Mouse (Mus musculus): Measurements from ENCODE around the gene Ung. TPM values are rescaled to one million over a fixed set of nuclear protein-coding genes. Genes with fewer than 3 reads are reported as not detected.

Gene Ung
- polyA plus RNA-seq, 1 experiment from 2014 or later: 44.6 TPM

- WGBS: 82% methylated on average over 1 of the region's 1 CpGs
- H3K36me3 ChIP-seq (ENCODE audit: control insufficient read depth, insufficient read depth, low read length): peaks cover 32% of the 10 kb centered on the region
Measured at GRCm38 (mm10) chr5:114102807-114103206, 27.4 kb upstream of the Ung start.

GRCm38 (mm10) chr5:114106391-114106935 lies 23.7 kb upstream of the Ung start:
- Histone ChIP-seq H3K4me1 (ENCODE audit: control insufficient read depth, insufficient read depth, low read length) (peaks cover 3% of the 10 kb centered on the region; the same call in 1 of the 2 replicates), H3K36me3 (ENCODE audit: control insufficient read depth, insufficient read depth, low read length) (peaks cover 68% of the 10 kb centered on the region), H3K27ac (ENCODE audit: low read depth, low read length) (no peak overlapping the region), H3K9ac (ENCODE audit: low read depth, low read length) (no peak overlapping the region), H3K9me3 (ENCODE audit: control insufficient read depth, low read length) (no peaks in the 10 kb centered on the region), H3K4me2 (replicated peaks; ENCODE audit: low read depth, low read length) (no peak overlapping the region), H3K4me3 (ENCODE audit: low read length) (no peak overlapping the region), H3K27me3 (ENCODE audit: control insufficient read depth, insufficient read depth, low read length) (no peaks in the 10 kb centered on the region)
- WGBS: 44% methylated on average over 16 of the region's 16 CpGs
- ATAC-seq (ENCODE audit: low FRiP score, low TSS enrichment): no peak

More at GRCm38 (mm10) chr5:114102807-114103206, 27.4 kb upstream of the Ung start:
- Histone ChIP-seq H3K27ac (ENCODE audit: low read depth, low read length) (no peak overlapping the region), H3K4me3 (ENCODE audit: low read length) (no peak overlapping the region), H3K9ac (ENCODE audit: low read depth, low read length) (no peak overlapping the region), H3K4me1 (ENCODE audit: control insufficient read depth, insufficient read depth, low read length) (peaks cover 12% of the 10 kb centered on the region), H3K27me3 (ENCODE audit: control insufficient read depth, insufficient read depth, low read length) (no peaks in the 10 kb centered on the region; the same call in 1 of the 2 replicates), H3K4me2 (replicated peaks; ENCODE audit: low read depth, low read length) (no peak overlapping the region), H3K9me3 (ENCODE audit: control insufficient read depth, low read length) (no peaks in the 10 kb centered on the region)
- ATAC-seq (ENCODE audit: low FRiP score, low TSS enrichment): no peak

DNA sequence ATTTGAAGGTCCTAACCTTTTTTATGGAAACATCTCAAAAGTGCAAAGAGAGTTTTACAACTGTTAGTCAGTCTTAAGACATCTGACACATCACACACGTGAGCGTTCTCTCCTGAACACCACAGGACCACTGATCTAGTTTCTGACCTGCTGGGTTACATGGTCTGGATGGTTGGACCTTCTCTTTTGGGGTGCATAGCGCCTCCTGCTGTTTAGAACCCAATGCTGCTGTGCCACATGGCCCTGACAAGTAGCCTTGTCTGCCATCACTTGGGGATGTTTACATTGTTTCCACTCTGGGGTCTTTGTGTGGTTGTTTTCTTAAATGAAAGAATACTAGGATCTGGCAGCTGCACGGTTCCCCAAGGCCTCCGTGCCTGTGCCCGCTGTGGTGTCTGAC lies 16.9 kb upstream of the Ung start:
- no peak overlapping the region for H3K4me3 ChIP-seq (ENCODE audit: low read length)
- no peak overlapping the region for H3K4me2 ChIP-seq (replicated peaks; ENCODE audit: low read depth, low read length)
- ATAC-seq (ENCODE audit: low FRiP score, low TSS enrichment): no peak
- no peak overlapping the region for H3K9ac ChIP-seq (ENCODE audit: low read depth, low read length)
- 86% methylated on average over 6 of the region's 6 CpGs for WGBS
- H3K27ac ChIP-seq (ENCODE audit: low read depth, low read length): no peak overlapping the region
- peaks cover 73% of the 10 kb centered on the region for H3K36me3 ChIP-seq (ENCODE audit: control insufficient read depth, insufficient read depth, low read length)
- H3K4me1 ChIP-seq (ENCODE audit: control insufficient read depth, insufficient read depth, low read length): no peaks in the 10 kb centered on the region
- H3K27me3 ChIP-seq (ENCODE audit: control insufficient read depth, insufficient read depth, low read length): no peaks in the 10 kb centered on the region
- no peaks in the 10 kb centered on the region for H3K9me3 ChIP-seq (ENCODE audit: control insufficient read depth, low read length)

- ATAC-seq (ENCODE audit: low FRiP score, low TSS enrichment): no peak
- H3K9me3 ChIP-seq (ENCODE audit: control insufficient read depth, low read length): no peaks in the 10 kb centered on the region
- H3K36me3 ChIP-seq (ENCODE audit: control insufficient read depth, insufficient read depth, low read length): peaks cover 64% of the 10 kb centered on the region
- H3K9ac ChIP-seq (ENCODE audit: low read depth, low read length): no peak overlapping the region
- no peak overlapping the region for H3K4me3 ChIP-seq (ENCODE audit: low read length)
- no peaks in the 10 kb centered on the region for H3K27me3 ChIP-seq (ENCODE audit: control insufficient read depth, insufficient read depth, low read length)
- H3K4me1 ChIP-seq (ENCODE audit: control insufficient read depth, insufficient read depth, low read length): no peaks in the 10 kb centered on the region
- H3K4me2 ChIP-seq (replicated peaks; ENCODE audit: low read depth, low read length): no peak overlapping the region
- WGBS: 86% methylated on average over 5 of the region's 5 CpGs
- no peak overlapping the region for H3K27ac ChIP-seq (ENCODE audit: low read depth, low read length)
Measured at GRCm38 (mm10) chr5:114115030-114115429, 15.2 kb upstream of the Ung start.

GRCm38 (mm10) chr5:114116586-114116985 lies 13.6 kb upstream of the Ung start:
- ATAC-seq (ENCODE audit: low FRiP score, low TSS enrichment): no peak
- WGBS: 77% methylated on average over 7 of the region's 7 CpGs
- H3K36me3 ChIP-seq (ENCODE audit: control insufficient read depth, insufficient read depth, low read length): peaks cover 65% of the 10 kb centered on the region

GRCm38 (mm10) chr5:114119806-114120205 lies 10.4 kb upstream of the Ung start:
- H3K36me3 ChIP-seq (ENCODE audit: control insufficient read depth, insufficient read depth, low read length): peaks cover 69% of the 10 kb centered on the region
- 91% methylated on average over 4 of the region's 4 CpGs for WGBS

More at GRCm38 (mm10) chr5:114116586-114116985, 13.6 kb upstream of the Ung start:
- Histone ChIP-seq H3K9me3 (ENCODE audit: control insufficient read depth, low read length) (no peaks in the 10 kb centered on the region), H3K27ac (ENCODE audit: low read depth, low read length) (no peak overlapping the region), H3K27me3 (ENCODE audit: control insufficient read depth, insufficient read depth, low read length) (no peaks in the 10 kb centered on the region), H3K4me1 (ENCODE audit: control insufficient read depth, insufficient read depth, low read length) (no peaks in the 10 kb centered on the region), H3K9ac (ENCODE audit: low read depth, low read length) (no peak overlapping the region), H3K4me2 (replicated peaks; ENCODE audit: low read depth, low read length) (no peak overlapping the region), H3K4me3 (ENCODE audit: low read length) (no peak overlapping the region)

DNA sequence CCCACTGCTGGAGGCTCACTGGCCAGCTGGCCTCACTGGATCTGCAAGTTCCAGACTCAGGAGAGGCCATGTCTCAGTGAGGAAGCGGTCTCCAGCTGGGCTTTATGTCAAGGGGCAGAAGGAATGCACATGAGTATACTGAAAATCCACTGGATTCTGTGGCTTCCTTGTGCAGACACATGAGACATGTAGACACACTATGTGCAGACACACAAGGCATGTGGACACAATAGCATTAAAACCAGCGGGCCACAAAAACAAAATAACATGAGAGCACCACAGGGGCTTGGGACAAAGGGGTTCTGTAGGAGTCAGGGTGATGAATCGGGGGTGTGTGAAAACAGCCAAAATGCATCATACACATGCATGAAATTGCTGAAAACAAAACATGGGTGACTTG lies 4.2 kb upstream of the Ung start:
- Histone ChIP-seq H3K36me3 (ENCODE audit: control insufficient read depth, insufficient read depth, low read length) (peaks cover 37% of the 10 kb centered on the region), H3K9me3 (ENCODE audit: control insufficient read depth, low read length) (no peaks in the 10 kb centered on the region), H3K4me1 (ENCODE audit: control insufficient read depth, insufficient read depth, low read length) (no peaks in the 10 kb centered on the region), H3K4me3 (ENCODE audit: low read length) (no peak overlapping the region), H3K27me3 (ENCODE audit: control insufficient read depth, insufficient read depth, low read length) (no peaks in the 10 kb centered on the region), H3K4me2 (replicated peaks; ENCODE audit: low read depth, low read length) (no peak overlapping the region), H3K27ac (ENCODE audit: low read depth, low read length) (no peak overlapping the region), H3K9ac (ENCODE audit: low read depth, low read length) (no peak overlapping the region)
- no peak for ATAC-seq (ENCODE audit: low FRiP score, low TSS enrichment)
- WGBS: 91% methylated on average over 3 of the region's 3 CpGs

More at GRCm38 (mm10) chr5:114119806-114120205, 10.4 kb upstream of the Ung start:
- ATAC-seq (ENCODE audit: low FRiP score, low TSS enrichment): no peak
- Histone ChIP-seq H3K27me3 (ENCODE audit: control insufficient read depth, insufficient read depth, low read length) (no peaks in the 10 kb centered on the region), H3K27ac (ENCODE audit: low read depth, low read length) (no peak overlapping the region), H3K4me2 (replicated peaks; ENCODE audit: low read depth, low read length) (no peak overlapping the region), H3K4me1 (ENCODE audit: control insufficient read depth, insufficient read depth, low read length) (no peaks in the 10 kb centered on the region), H3K4me3 (ENCODE audit: low read length) (no peak overlapping the region), H3K9me3 (ENCODE audit: control insufficient read depth, low read length) (no peaks in the 10 kb centered on the region), H3K9ac (ENCODE audit: low read depth, low read length) (no peak overlapping the region)

DNA sequence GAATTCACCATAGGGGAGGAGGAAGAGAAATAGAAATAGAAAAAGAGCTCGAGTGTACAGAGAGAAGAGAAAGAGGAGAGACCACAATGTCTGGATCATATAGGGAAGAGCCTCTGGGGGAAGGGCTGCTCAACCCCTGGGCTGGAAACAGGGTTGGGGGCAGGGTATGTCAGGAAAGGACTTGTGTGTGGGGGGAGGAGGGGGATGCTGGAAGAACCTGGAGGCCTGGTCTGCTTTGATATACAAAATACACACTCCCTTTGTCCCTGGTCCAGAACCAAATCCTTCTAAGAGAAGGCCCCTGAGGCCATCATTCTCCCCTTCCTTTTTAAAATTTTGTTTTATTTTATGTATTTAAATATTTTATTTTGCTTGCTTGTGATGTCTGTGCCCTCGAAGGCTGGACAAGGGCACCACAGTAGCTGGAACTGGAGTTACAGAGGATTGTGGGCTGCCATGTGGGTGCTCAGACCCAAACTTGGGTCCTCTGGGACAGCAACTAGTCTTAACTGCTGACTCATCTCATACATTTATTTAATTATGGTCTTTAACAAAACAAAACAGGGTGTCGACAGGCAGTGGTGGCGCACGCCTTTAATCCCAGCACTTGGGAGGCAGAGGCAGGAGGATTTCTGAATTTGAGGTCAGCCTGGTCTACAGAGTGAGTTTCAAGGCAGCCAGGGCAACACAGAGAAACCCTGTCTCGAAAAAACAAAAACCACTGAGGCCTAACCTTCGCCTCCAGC lies 3.5 kb upstream of the Ung start:
- 81% methylated on average over 7 of the region's 7 CpGs for WGBS
- Histone ChIP-seq H3K4me3 (ENCODE audit: low read length) (no peak overlapping the region), H3K9ac (ENCODE audit: low read depth, low read length) (no peak overlapping the region), H3K27ac (ENCODE audit: low read depth, low read length) (no peak overlapping the region), H3K4me1 (ENCODE audit: control insufficient read depth, insufficient read depth, low read length) (no peaks in the 10 kb centered on the region; the same call in 1 of the 2 replicates), H3K4me2 (replicated peaks; ENCODE audit: low read depth, low read length) (peak overlapping the region; percentile 94; the same call in 1 of the 2 replicates), H3K27me3 (ENCODE audit: control insufficient read depth, insufficient read depth, low read length) (no peaks in the 10 kb centered on the region), H3K9me3 (ENCODE audit: control insufficient read depth, low read length) (no peaks in the 10 kb centered on the region), H3K36me3 (ENCODE audit: control insufficient read depth, insufficient read depth, low read length) (peaks cover 31% of the 10 kb centered on the region)
- no peak for ATAC-seq (ENCODE audit: low FRiP score, low TSS enrichment)

Data from kidney, embryonic 14.5 days (tissue).